Mouse (Mus musculus) c-Kit-negative CD71-positive TER-119-positive erythroid progenitor cells, embryonic 14.5 days (primary cell): ENCODE results near the gene Psmd8.
"Not testable (repeated sequence)": the region's sequence is repeated elsewhere in the genome, so short reads cannot be mapped to it uniquely, and the experiment has no call there.

Source experiments
- DNase-seq: peaks from one replicate; pipeline ENCODE4 v3.0.0-alpha.2; 2013; ENCODE audit warnings: low read depth, low spot score

Gene Psmd8

DNA sequence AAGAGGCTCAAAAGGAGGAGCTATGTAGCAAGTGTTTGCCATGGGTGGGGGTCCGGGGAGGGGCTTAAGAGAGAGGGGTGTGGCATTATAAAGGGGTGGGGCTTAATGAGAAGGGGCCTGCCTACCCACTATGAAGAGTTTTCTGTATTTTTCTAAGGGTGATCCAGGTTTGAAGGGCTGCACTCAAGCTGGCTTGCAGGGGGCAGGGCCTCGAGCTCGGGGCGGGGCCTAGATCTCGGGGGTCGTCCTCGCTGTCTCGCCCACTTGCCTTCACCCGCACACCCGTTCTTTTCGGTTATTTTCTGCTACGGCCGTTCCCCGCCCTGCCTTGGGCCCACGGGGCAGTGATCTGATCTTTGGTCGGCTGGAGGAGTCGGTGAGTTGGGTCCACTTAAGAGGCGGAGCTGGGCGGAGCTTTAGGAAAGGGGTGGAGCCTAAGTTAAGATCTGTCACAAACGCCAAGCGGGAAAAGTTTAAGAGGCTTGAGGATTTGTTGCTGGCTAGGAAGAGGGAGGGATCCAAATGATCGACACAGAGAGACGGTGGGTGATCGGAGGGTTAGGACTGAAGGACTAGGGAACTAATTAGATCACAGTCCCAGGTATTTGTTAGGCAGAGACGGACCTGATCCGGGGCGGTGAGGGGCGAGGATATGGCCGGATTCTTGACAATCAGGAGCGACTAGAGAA lies 10.3 kb downstream of the Psmd8 start, which contains the start of the genes Ggn and Spred3:
Gene Ggn, plus strand, starts transcription at position 145 of the 689 bp plus-strand sequence.
Gene Spred3, minus strand, starts transcription at position 346 of the 689 bp plus-strand sequence.
- DNase-seq: no peak

DNA sequence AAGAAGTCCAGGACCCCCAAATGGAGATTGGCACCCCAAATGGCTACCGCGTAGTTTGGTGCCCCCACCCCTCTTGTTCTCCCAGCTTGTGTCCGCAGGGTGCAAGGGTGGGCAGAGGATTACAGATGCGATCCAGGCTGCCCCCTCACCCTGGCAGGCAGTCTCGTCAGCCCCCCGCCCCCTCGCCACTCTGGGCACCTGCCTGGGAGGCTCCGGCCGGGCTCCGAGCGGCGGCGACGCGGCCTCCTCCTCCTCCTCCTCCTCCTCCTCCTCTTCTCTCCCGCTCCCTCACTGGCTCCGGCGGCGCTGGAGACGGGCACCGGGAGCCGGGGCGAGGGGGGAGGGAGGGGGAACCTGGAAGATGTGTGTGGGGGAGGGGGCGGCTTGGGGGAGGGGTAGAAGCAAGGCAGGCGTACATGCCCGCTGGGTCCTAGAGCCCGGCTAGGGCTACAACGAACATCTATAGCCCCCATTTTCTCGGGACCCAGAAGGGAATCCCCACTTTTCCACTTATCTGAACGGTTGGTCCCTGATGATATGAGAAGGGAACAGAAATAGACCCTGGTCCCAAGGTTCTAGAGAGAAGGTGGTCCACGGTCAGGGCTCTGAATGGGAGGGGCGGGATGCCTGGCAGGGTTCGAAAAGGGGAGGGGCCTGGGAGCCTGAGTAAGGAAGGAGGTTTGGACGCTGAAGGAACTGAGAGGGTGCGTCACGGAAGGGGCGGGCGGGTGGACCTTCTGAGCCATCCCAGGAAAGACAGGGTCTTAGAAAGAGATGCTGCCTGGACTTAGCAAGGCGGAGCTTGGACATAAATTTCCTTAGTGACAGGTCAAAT lies 11.1 kb downstream of the Psmd8 start:
- no peak for DNase-seq

DNA sequence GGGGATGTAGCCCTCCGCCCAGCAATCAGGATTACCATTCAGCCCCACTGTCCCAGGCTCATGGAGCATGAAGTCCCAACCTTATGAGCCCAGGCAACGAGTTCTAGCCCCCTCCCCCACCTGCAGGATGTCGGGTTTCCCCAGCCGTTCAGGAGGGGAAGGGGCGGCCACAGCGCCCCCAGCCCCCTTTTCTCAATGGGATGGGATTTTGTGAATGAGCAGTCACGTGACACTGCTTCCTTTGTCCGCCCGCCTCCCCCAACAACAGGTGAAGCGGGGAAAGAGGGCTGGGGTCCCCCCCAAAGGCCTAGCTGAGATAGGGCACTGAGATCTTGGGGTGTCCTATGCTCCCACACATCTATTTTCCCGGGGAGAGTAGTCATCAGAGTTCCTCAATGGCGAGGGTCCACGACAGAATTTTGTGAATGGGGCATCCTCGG lies 11.7 kb downstream of the Psmd8 start:
- no peak for DNase-seq

DNA sequence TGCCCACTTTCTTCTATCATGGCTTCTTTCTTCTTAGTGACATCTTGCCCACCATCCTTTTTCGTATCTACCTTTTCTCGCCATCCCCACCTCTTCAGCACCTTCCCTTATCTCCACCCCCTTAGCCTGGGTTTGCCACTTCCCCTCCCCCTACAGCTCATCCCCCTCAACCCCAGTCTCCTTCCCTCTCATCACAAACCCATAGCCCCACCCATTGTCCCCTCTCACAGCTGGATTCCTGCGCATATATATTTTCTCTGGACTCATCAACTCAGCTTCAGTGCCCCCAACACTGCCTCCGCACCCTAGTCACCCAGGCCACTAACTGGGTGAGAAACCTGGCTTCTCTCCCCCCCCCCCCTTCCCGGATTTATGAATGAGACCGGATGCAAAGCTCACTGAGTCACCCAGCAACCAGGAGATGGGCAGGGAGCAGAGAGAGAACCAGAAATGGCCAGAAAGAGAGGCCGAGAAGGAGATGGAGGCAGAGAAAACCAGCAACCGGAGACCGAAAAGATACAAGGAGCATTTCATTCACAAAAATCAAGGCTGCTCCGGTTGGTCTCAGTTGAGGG lies 12.3 kb downstream of the Psmd8 start:
- DNase-seq: no peak

DNA sequence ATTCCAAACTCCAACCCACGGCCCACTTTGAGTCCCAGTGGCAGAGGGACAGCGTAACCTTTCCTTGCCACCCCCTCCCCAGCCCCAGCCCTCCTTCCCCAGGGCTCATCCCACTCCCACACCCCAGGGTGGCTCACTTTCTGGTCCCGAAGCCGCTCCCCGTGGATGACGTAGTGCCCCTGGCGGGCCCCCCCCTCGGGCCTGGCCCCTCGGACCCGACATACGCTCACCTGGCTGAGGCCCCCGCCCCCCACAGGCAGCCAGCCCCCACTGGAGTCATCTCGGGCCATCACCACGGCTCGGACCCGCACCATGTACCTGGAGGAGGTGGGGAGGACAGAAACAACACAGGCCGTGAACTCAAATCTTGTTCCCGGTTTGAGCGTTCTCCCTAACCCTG lies 12.8 kb downstream of the Psmd8 start:
- DNase-seq: no peak

DNA sequence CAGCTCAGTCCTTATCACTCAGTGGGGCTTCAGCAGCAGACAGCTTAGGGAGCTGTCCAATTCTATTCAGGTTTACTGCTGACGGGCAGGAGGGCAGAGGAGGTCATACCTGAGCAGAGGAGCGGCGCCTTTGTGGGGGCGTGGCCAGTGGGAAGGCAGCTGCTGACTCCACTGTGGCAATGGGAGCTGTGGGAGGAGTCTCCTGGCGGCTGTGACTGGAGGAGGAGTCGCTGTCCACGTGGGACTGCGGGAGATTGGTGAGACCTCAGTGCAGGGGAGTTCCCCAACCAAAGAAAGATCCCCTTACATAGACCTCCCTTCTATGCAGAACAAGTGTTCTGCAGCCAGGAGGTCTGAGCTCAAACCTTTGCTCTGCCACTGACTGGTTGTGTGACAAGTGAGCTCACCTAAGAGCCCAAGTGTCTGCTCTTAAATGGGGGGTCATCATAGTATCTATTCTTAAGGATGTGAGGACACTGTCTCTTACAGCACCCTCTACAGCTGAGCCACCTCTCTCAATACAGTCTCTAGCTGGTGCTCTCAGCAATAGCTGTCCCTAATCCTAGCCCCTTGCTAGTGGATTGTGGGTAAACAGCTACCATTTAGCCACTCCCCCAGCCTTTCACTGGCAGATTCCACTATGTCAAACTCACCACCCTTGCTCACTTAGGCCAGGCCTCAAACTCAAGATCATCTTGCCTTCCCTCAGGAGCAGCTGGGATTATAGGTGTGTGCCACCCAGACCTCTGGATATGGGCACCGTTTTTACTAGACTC lies 17.6 kb downstream of the Psmd8 start:
- no peak for DNase-seq

DNA sequence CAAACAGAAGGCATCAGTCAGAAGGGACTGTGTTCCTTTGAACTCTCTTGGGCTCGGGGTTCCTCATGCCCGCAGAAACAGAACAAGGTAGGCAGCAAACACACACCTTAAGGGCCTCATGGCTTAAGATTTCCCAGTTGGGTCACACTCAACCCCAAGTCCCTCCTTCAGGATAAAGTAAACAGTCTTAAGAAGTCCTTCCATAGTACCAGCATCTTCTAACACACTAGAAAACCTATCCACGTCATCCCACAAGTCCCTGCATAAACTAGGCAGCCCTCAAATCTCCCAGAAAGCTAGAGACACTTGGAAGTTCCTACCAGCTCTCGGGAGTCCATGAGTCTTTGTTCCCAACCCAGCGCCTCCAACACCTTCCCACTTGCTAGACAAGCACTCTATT lies 18.2 kb downstream of the Psmd8 start:
- DNase-seq: no peak

DNA sequence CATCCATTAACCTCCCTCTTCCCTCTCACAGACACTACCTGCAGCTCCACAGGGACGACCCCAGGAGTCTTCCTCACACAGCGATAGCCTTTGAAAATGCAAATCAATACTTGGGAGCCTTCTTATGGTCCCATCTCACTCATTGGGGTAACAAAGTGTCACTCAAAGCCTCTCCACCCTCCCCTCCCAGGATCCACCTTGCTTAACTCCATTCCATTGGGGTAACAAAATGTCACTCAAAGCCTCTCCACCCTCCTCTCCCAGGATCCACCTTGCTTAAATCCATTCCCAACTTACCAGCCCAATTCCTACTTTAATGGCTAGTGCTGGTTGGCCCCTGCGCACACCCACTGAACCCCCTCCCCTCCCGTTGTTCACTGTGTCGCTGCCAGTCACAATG lies 22.2 kb downstream of the Psmd8 start:
- no peak for DNase-seq

DNA sequence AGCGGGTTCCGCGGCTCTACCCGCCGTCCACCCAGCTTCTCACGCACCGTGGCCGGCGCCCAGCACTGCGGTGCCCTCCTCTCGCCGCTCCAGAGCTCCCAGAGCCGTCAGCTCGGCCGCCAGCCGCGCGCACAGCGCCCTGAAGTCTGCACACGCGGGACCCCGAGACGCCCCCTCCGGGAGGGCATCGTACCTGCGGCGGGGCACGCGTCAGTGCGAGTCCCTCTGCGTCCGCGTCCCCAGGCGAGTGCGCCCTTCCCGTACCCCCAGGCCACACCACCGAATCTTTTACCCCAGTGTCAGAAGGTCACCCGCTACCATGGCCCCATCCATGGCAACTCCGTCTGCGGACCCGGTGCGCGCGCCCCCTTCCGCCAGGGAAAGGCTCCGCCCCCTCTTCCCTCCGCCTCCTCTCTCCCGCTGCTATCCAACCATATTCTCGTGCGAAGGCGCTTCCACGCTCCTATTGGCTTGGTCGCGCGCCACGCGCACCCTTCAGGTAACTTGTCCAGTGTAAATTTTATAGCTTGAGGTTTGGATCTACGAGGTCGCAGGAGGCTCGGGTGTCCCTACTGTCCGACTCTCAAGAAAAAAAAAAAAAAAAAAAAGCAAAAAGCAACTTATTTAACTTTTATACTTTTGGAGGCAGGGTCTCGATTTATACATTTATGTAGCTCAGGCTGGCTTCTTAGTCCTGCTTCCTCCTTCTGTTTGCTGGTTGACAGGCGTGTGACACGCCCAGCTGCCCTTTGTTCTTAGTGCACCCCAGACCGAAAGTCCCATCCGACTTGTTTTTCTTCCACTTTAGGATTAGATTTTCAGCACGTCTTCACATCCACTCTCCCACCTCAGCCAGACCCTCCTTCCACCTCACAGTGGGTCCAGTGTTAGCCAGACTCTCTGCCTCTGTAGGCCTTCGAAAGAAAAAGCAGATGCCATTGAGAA lies 24.4 kb downstream of the Psmd8 start, which contains the start of gene Fam98c:
Gene Fam98c, minus strand, starts transcription at position 397 of the 945 bp plus-strand sequence.
- DNase-seq: no peak

DNA sequence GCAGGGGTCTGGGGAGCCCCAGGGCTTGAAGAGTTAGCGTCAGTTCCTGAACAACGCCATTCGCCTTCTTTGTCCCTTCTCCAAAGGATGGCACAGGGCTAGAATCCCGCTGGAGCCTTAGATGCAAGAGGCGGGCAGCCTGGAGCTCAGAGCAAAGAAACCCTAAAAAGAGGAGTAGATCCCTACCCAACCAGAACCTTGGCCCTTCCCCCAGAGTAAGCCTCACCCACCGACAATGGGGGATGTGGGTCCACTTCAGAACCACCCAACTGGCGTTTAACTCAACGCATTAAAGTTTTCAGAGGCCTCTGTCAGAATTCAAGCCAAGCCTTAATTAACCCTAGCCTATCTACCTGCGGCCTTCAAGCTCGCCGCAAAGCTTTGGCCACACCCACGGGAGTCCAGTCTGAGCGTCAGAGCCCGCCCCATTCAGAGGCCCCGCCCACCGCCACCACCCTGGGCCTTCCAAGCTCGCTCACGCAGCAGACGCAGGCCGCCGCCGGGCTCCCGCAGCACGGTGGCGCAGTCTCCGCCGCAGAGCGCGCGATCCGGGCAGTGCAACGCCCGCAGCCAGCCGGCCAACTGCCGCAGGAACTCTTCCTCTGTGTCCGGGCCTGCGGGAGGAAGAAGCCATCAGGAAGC lies 25.2 kb downstream of the Psmd8 start:
- peak; percentile 72 for DNase-seq

DNA sequence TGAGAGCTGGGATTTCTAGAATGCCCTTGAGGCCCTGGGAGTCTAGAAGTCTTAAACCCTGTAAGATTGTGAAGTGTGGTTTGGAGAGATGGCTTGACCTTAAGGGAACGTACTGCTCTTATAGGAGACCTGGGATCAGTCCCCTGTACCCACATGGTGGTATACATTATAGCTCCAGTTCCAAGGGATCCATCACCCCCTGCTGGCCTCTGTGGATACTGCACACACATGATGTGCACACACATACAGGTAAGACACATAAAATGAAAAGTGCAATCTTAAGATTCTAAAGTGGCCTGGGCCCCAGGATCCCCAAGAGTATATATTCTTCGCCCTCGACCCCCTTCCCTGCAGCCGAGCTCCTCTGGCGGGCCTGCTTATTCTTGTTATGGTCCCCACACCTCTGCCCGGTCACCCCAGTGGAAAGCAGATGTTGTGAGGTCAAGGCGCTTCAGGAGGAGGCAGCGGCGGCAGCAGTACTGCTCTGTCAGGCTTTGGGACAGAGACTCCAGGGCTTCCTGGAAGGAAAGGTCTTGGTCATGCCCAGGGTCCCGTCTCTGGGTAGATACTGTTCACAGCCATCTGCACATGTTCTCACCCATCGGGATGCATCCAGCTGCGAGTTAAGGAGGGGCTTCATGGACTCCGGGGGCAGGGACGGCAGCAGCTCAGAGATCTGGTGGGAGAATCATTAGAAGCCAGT lies 26.3 kb downstream of the Psmd8 start:
- no peak for DNase-seq

DNA sequence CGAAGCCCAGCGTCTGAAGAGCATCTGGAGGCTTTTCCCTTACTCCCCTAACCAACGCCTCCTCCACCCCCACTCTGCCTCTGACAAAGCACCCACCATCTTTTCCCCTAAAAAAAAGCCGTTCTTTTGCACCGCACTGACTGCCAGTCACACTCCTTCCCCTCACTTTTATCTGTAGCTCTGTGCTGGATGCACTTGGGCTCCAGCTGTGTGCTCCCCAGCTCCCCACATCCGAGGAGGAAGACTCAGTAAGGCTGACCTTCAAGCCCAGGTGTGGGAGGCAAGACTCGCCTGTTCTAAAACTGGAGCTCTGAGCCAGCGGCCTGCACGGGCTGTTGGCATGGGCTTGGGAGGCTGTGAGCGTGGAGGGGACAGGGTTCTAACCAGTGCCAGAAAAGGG lies 29.0 kb downstream of the Psmd8 start:
- no peak for DNase-seq

DNA sequence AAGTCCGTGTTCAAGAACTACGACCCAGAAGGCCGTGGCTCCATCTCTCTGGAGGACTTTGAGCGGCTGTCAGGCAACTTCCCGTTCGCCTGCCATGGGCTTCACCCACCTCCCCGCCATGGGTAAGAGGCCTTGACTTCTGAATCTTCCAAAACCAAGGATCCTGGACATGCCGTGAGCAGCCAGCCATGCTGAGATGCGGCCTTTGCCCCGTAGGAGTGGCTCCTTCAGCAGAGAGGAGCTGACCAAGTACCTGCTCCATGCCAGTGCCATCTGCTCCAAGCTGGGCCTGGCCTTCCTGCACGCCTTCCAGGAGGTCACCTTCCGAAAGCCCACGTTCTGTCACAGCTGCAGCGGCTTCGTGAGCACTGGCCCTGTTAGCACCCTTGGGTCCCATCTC lies 31.7 kb downstream of the Psmd8 start:
- no peak for DNase-seq

DNA sequence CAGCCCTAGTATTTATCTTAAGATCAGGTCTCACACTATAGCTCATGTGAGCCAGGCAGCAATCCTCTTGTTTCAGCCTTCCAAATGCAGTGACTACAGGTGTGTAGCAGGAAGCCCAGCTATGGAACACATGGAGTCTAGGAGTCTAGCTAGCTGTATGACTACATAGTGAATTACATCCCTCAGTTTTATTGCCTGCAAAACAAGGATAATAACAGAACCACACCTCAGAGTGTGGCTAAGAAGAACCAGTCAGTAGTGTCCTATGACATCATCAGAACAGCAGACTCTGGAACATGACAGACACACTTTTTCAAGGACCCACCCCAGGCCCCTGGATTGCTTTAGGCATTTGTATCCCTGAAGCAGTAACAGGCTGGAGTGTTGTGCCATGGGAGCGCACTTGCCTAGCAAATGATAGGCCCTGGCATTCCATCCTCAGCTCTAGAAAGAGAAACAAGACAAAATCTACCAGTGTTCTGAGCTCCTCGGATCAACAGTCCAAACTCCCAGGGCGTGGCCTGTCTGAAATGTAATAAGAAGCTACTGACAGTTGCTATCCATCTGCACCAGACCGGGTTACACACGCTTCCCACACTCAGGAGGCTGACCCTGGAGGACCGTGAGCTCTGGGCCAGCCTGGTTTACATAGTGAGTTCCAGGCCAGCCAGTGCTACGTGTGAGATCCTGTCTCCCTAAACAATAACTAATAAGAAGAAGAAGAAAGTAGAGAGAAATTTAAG lies 33.7 kb downstream of the Psmd8 start:
- no peak for DNase-seq

DNA sequence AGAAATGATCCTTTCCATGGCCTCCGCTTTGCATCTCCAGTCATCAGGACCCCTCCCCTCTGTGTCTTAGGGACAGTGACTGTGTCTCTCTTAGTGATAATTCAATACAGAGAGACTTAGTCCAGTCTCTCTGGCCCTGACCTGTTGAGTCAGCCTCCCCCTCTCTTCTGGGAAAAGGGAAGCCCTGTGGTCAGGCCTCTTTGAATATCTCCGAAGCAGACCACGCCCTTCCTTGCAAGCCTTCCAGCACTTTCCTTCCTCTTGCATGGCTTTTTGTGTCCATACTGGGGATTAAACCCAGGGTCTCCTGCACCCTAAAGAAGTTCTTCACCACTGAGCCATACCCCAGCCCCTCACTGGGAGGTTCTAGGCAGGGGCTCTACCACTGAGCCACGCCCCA lies 36.5 kb downstream of the Psmd8 start:
- no peak for DNase-seq

DNA sequence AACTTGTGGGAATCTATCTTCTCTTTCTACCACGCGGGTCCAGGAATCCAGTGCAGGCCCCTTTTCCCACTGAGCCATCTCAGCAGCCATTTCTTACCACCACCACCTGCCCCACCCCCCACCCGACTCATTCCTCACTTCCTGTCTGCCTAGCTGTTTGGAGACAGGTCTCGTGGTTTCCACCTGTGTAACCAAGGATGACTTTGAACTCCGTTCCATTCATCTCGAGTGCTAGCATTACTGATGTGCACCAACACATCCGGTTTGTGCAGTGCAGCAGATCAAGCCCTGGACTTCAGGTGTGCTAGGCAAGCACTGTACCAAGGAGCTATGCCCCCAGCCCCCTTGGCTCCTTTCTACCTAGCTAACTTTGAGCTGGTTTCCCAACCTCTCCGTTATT lies 39.1 kb downstream of the Psmd8 start:
- no peak for DNase-seq

DNA sequence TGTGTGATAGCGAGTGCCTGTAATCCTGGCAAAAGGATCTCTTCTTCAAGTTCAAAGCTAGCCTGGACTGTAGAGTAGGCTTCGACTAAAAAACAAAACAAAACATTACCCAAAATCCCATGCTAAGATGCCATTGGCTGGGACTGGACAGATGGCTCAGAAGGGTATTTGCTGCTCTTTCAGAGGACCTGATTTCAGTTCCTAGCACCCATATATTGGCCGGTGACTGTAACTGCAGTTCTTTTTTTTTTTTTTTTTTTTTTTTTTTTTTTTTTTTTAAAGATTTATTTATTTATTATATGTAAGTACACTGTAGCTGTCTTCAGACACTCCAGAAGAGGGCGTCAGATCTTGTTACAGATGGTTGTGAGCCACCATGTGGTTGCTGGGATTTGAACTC lies 41.3 kb downstream of the Psmd8 start:
- DNase-seq: not testable (repeated sequence)

DNA sequence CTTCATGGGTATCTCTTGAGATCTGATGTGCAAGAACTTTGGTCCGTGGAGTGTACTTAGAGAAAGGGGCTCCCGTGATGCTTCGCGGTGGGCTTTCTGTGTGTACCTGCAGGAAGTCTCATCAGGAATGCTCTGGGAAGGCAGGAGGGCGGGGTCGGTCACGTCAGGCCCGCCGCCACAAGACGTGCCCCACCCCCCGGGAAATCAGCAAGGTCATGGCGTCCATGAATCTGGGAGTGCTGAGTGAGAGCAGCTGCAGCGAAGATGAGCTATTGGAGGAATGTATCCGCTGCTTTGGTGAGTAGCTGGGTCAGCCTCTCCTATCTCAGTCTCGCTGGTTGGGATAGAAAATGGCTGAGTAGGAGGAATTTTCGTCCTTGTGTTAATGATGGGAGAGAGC lies 43.1 kb downstream of the Psmd8 start:
- DNase-seq: no peak
